13 mouse cellular contexts compared by ENCODE assay signal in the genomic region with DNA sequence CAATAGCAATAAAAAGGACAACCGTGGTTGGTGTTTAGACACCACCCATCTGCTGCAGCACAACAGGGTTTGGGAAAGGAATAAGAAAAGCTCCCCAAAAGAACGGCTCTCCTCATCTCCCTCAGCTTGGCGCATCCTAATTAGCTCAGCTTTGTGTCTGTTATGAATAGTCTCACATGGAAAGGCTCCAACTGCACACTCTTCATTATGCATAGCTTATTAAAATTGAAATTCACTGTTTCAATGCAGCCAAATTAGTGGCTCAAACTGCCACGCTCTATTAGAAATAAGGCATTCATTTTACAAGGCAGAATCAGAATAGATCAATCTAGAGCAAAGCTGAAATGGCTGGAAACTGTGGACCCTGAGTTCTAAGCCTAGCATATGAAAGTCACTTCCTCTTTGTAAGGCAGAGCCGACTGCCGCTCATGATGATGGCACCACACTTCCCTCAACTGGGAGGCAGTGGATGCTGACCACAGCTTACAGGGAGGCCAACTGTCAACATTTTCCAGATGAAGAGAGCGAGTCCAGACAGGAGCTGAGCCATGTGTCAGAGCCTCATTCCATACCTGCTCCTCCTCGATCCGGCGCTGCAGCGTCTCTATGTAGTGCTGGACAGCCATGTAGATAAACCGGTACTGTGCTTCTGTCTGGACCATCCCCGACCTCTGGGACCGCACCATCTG. TPM values are rescaled to one million over a fixed set of nuclear protein-coding genes. Genes with fewer than 3 reads are reported as not detected.
A peak's percentile ranks its signal among the peaks of the same experiment; 100 is the strongest.
DNase-seq lines count a peak whose midpoint lies in the region; ATAC-seq lines count a peak whose summit lies in the region.
"Had no signal": no experiment of that assay in that cellular context is flagged by ENCODE, and none has a peak within 500 bp of the region (broad histone marks: within the 10 kb centered on the region; RNA-seq: fewer than 3 reads in every experiment).

No protein-coding gene starts in this region.

- H3K27me3 ChIP-seq in midbrain, embryonic 11.5 days (ENCODE audit: control insufficient read depth, insufficient read depth, low read length) = no peaks in the 10 kb centered on the region
- H3K27me3 ChIP-seq in midbrain, embryonic 10.5 days (ENCODE audit: low read depth, poor library complexity, severe bottlenecking) = no peaks in the 10 kb centered on the region
- no peaks in the 10 kb centered on the region for H3K27me3 ChIP-seq in forebrain, embryonic 16.5 days (replicated peaks; ENCODE audit: control insufficient read depth, insufficient read depth, low read length)
- H3K27me3 ChIP-seq: limb, embryonic 13.5 days had no signal

- H3K36me3 ChIP-seq in midbrain, embryonic 11.5 days (ENCODE audit: control insufficient read depth, insufficient read depth, low read length) = peaks cover 2% of the 10 kb centered on the region; the same call in 1 of the 2 replicates
- H3K36me3 ChIP-seq in midbrain, embryonic 10.5 days = peaks cover 97% of the 10 kb centered on the region
- H3K36me3 ChIP-seq in forebrain, embryonic 16.5 days (ENCODE audit: control insufficient read depth, insufficient read depth) = no peaks in the 10 kb centered on the region; the same call in 1 of the 2 replicates

- peak overlapping the region; percentile 20; the same call in 1 of the 2 replicates for H3K27ac ChIP-seq in midbrain, embryonic 11.5 days (ENCODE audit: low read depth, low read length)
- no peak overlapping the region for H3K27ac ChIP-seq in midbrain, embryonic 10.5 days (replicated peaks)
- peak overlapping the region; percentile 87 for H3K27ac ChIP-seq in forebrain, embryonic 16.5 days (ENCODE audit: low read length)
- H3K27ac ChIP-seq: limb, embryonic 13.5 days had no signal

- no peak overlapping the region for H3K9ac ChIP-seq in midbrain, embryonic 11.5 days (ENCODE audit: low read length)
- no peak overlapping the region; the same call in 1 of the 2 replicates for H3K9ac ChIP-seq in forebrain, embryonic 16.5 days (replicated peaks; ENCODE audit: low read depth, low read length)
- H3K9ac ChIP-seq: limb, embryonic 13.5 days; lung, embryonic 14.5 days had no signal

- H3K4me1 ChIP-seq in midbrain, embryonic 11.5 days (ENCODE audit: control insufficient read depth, insufficient read depth, low read length) = no peaks in the 10 kb centered on the region
- H3K4me1 ChIP-seq in midbrain, embryonic 10.5 days = no peaks in the 10 kb centered on the region
- H3K4me1 ChIP-seq in forebrain, embryonic 16.5 days (replicated peaks; ENCODE audit: control insufficient read depth, insufficient read depth, low read length) = peaks cover 28% of the 10 kb centered on the region
- H3K4me1 ChIP-seq: limb, embryonic 13.5 days had no signal

- no peaks in the 10 kb centered on the region for H3K9me3 ChIP-seq in midbrain, embryonic 11.5 days (ENCODE audit: control insufficient read depth, low read length)
- no peaks in the 10 kb centered on the region for H3K9me3 ChIP-seq in midbrain, embryonic 10.5 days (replicated peaks)
- no peaks in the 10 kb centered on the region for H3K9me3 ChIP-seq in forebrain, embryonic 16.5 days (ENCODE audit: control insufficient read depth, low read length)
- H3K9me3 ChIP-seq: limb, embryonic 13.5 days had no signal

- no peak for DNase-seq in midbrain, embryonic 11.5 days (ENCODE audit: low spot score, missing footprints)
- no peak for DNase-seq in midbrain, embryonic 10.5 days (ENCODE audit: low spot score)
- no peak for DNase-seq in right cerebral cortex, adult 2 months (ENCODE audit: low spot score in 2 of 2)
- DNase-seq in adrenal gland, postnatal 36 days = no peak
- no peak for DNase-seq in adrenal gland, postnatal 10 days
- DNase-seq: kidney, postnatal 25 days; lung, embryonic 14.5 days; thymus, postnatal 14 days had no signal

- WGBS in midbrain, embryonic 11.5 days = 88% methylated on average over 14 of the region's 14 CpGs
- WGBS in midbrain, embryonic 10.5 days = 93% methylated on average over 14 of the region's 14 CpGs
- WGBS in forebrain, embryonic 16.5 days = 52% methylated on average over 14 of the region's 14 CpGs

- ATAC-seq in midbrain, embryonic 11.5 days (ENCODE audit: low FRiP score) = no peak
- ATAC-seq in forebrain, embryonic 16.5 days = peak; percentile 89
- ATAC-seq in megakaryocyte, adult 5-6 weeks (ENCODE audit: poor library complexity, severe bottlenecking) = peak; percentile 80
- ATAC-seq: inflammation-experienced regulatory T-cells, adult 6 months had no signal

- H3K4me3 ChIP-seq in midbrain, embryonic 11.5 days (ENCODE audit: low read depth, low read length) = no peak overlapping the region
- H3K4me3 ChIP-seq in midbrain, embryonic 10.5 days = no peak overlapping the region
- H3K4me3 ChIP-seq in forebrain, embryonic 16.5 days (replicated peaks; ENCODE audit: low read length) = no peak overlapping the region
- H3K4me3 ChIP-seq: erythroblast, embryonic 14.5 days; limb, embryonic 13.5 days had no signal

- no peak overlapping the region for H3K4me2 ChIP-seq in midbrain, embryonic 11.5 days
- no peak overlapping the region for H3K4me2 ChIP-seq in forebrain, embryonic 16.5 days (ENCODE audit: low read length)
- H3K4me2 ChIP-seq: limb, embryonic 13.5 days; lung, embryonic 14.5 days had no signal

RNA-seq across cellular contexts. Expression of a gene that starts 48.6 kb away (rescaled TPM):
- 24.5 and 25.2 TPM in 2 replicates for polyA plus RNA-seq in midbrain, embryonic 11.5 days (2014; fragmentation: Nextera tagmentation; extraction: Ambion mirVana)
- 23.5 and 23.9 TPM in 2 replicates for polyA plus RNA-seq in midbrain, embryonic 10.5 days (2016; fragmentation: Nextera tagmentation; extraction: Ambion mirVana)
- polyA plus RNA-seq in forebrain, embryonic 16.5 days (2015; fragmentation: Nextera tagmentation; extraction: Ambion mirVana) = 22.5 and 23.8 TPM in 2 replicates
- 20.1 and 20.2 TPM in 2 replicates for total RNA-seq in megakaryocyte, adult 5-6 weeks (2015)
- total RNA-seq in megakaryocyte, adult 5-6 weeks (2017) = 37.8 and 40.9 TPM in 2 replicates
- 100 to 1,000 TPM; 100 to 135 TPM for total RNA-seq in adrenal gland, postnatal 36 days (2021)
- 10 to 100 TPM; 85.8 to 88.5 TPM for total RNA-seq in adrenal gland, postnatal 10 days (2021)
